ENCODE assay signal across 10 mouse cellular contexts in genomic region chr10:42504096-42504710, GRCm38 (mm10). TPM values are rescaled to one million over a fixed set of nuclear protein-coding genes. Genes with fewer than 3 reads are reported as not detected.
DNase-seq lines count a peak whose midpoint lies in the region; ATAC-seq and TF ChIP-seq lines count a peak whose summit lies in the region.
"Had no signal": no experiment of that assay in that cellular context is flagged by ENCODE, and none has a peak within 500 bp of the region (broad histone marks: within the 10 kb centered on the region; RNA-seq: fewer than 3 reads in every experiment).

No protein-coding gene starts in this region.

- 90% methylated on average over 10 of the region's 10 CpGs for WGBS in embryonic facial prominence, embryonic 13.5 days
- WGBS in embryonic facial prominence, embryonic 10.5 days, result 89% methylated on average over 10 of the region's 10 CpGs
- 76% methylated on average over 10 of the region's 10 CpGs for WGBS in lung, embryonic 14.5 days
- WGBS in midbrain, embryonic 11.5 days, result 92% methylated on average over 10 of the region's 10 CpGs

- H3K4me2 ChIP-seq in embryonic facial prominence, embryonic 13.5 days, result peak overlapping the region; percentile 75; the same call in 1 of the 2 replicates
- peak overlapping the region; percentile 76 for H3K4me2 ChIP-seq in lung, embryonic 14.5 days
- H3K4me2 ChIP-seq in midbrain, embryonic 11.5 days, result no peak overlapping the region

- H3K9me3 ChIP-seq in embryonic facial prominence, embryonic 13.5 days, result no peaks in the 10 kb centered on the region
- H3K9me3 ChIP-seq in embryonic facial prominence, embryonic 10.5 days, result no peaks in the 10 kb centered on the region
- H3K9me3 ChIP-seq in lung, embryonic 14.5 days (ENCODE audit: low read depth, low read length), result no peaks in the 10 kb centered on the region
- no peaks in the 10 kb centered on the region for H3K9me3 ChIP-seq in midbrain, embryonic 11.5 days (ENCODE audit: control insufficient read depth, low read length)

- H3K4me1 ChIP-seq in embryonic facial prominence, embryonic 13.5 days, result peaks cover 2% of the 10 kb centered on the region; the same call in 1 of the 2 replicates
- H3K4me1 ChIP-seq in embryonic facial prominence, embryonic 10.5 days, result peaks cover 14% of the 10 kb centered on the region
- no peaks in the 10 kb centered on the region for H3K4me1 ChIP-seq in lung, embryonic 14.5 days (ENCODE audit: insufficient read depth)
- peaks cover 4% of the 10 kb centered on the region for H3K4me1 ChIP-seq in midbrain, embryonic 11.5 days (ENCODE audit: control insufficient read depth, insufficient read depth, low read length)

- no peak overlapping the region for H3K9ac ChIP-seq in embryonic facial prominence, embryonic 13.5 days
- no peak overlapping the region for H3K9ac ChIP-seq in lung, embryonic 14.5 days
- no peak overlapping the region for H3K9ac ChIP-seq in midbrain, embryonic 11.5 days (ENCODE audit: low read length)

- H3K36me3 ChIP-seq in embryonic facial prominence, embryonic 13.5 days, result peaks cover 17% of the 10 kb centered on the region
- H3K36me3 ChIP-seq in embryonic facial prominence, embryonic 10.5 days (replicated peaks), result peaks cover 30% of the 10 kb centered on the region
- peaks cover 21% of the 10 kb centered on the region; the same call in 1 of the 2 replicates for H3K36me3 ChIP-seq in lung, embryonic 14.5 days (ENCODE audit: insufficient read depth)
- peaks cover 5% of the 10 kb centered on the region; the same call in 1 of the 2 replicates for H3K36me3 ChIP-seq in splenic B cell, adult 2 months (ENCODE audit: control insufficient read depth, insufficient read depth, low read length, poor library complexity, severe bottlenecking)
- H3K36me3 ChIP-seq in midbrain, embryonic 11.5 days (ENCODE audit: control insufficient read depth, insufficient read depth, low read length), result no peaks in the 10 kb centered on the region; the same call in 1 of the 2 replicates

- no peak for DNase-seq in embryonic facial prominence, embryonic 10.5 days (ENCODE audit: low spot score)
- DNase-seq in lung, embryonic 14.5 days, result no peak
- no peak for DNase-seq in lung, postnatal 4 days
- DNase-seq in liver, result peak; percentile 33
- peak; percentile 43 for DNase-seq in splenic B cell, adult 2 months (ENCODE audit: low read depth, low spot score)
- DNase-seq in midbrain, embryonic 11.5 days (ENCODE audit: low spot score, missing footprints), result no peak
- DNase-seq: gastrocnemius, postnatal 14 days; left cerebral cortex, postnatal 4 days had no signal

- H3K27me3 ChIP-seq in embryonic facial prominence, embryonic 13.5 days, result no peaks in the 10 kb centered on the region
- no peaks in the 10 kb centered on the region for H3K27me3 ChIP-seq in embryonic facial prominence, embryonic 10.5 days (replicated peaks; ENCODE audit: low read depth, poor library complexity, severe bottlenecking)
- H3K27me3 ChIP-seq in lung, embryonic 14.5 days (ENCODE audit: insufficient read depth, low read length), result no peaks in the 10 kb centered on the region
- H3K27me3 ChIP-seq in splenic B cell, adult 2 months (ENCODE audit: control insufficient read depth, insufficient read depth, low read length, poor library complexity, severe bottlenecking), result no peaks in the 10 kb centered on the region
- H3K27me3 ChIP-seq in midbrain, embryonic 11.5 days (ENCODE audit: control insufficient read depth, insufficient read depth, low read length), result no peaks in the 10 kb centered on the region

- no peak overlapping the region for H3K27ac ChIP-seq in embryonic facial prominence, embryonic 13.5 days
- no peak overlapping the region for H3K27ac ChIP-seq in embryonic facial prominence, embryonic 10.5 days (replicated peaks)
- H3K27ac ChIP-seq in lung, embryonic 14.5 days (ENCODE audit: low read depth), result no peak overlapping the region
- H3K27ac ChIP-seq in midbrain, embryonic 11.5 days (ENCODE audit: low read depth, low read length), result no peak overlapping the region

- ATAC-seq in embryonic facial prominence, embryonic 13.5 days (ENCODE audit: insufficient number of reproducible peaks, insufficient read depth, low FRiP score, low TSS enrichment, low read depth), result no peak
- ATAC-seq in lung, embryonic 14.5 days (ENCODE audit: insufficient read depth), result no peak
- ATAC-seq in midbrain, embryonic 11.5 days (ENCODE audit: low FRiP score), result no peak
- no peak for ATAC-seq in megakaryocyte-erythroid progenitor cell, adult 5-6 weeks (replicated peaks; ENCODE audit: low FRiP score, low TSS enrichment, poor library complexity, severe bottlenecking)

- H3K4me3 ChIP-seq in embryonic facial prominence, embryonic 13.5 days, result no peak overlapping the region
- H3K4me3 ChIP-seq in embryonic facial prominence, embryonic 10.5 days, result no peak overlapping the region
- H3K4me3 ChIP-seq in lung, embryonic 14.5 days (ENCODE audit: low read depth, low read length), result peak overlapping the region; percentile 89; the same call in 1 of the 2 replicates
- no peak overlapping the region for H3K4me3 ChIP-seq in midbrain, embryonic 11.5 days (ENCODE audit: low read depth, low read length)

- TF ChIP-seq CTCF in lung, embryonic 14.5 days (IDR thresholded peaks at IDR 0.05; ENCODE audit: low read depth), result no peak

RNA-seq across cellular contexts. Expression of gene Snx3, which starts 2.4 kb away (rescaled TPM):
- polyA plus RNA-seq in embryonic facial prominence, embryonic 13.5 days (2015; fragmentation: Nextera tagmentation; extraction: Ambion mirVana), result 307 and 355 TPM in 2 replicates
- polyA plus RNA-seq in embryonic facial prominence, embryonic 10.5 days (2016; fragmentation: Nextera tagmentation; extraction: Ambion mirVana), result 223 and 232 TPM in 2 replicates
- 367 and 368 TPM in 2 replicates for polyA plus RNA-seq in lung, embryonic 14.5 days (2014; fragmentation: Nextera tagmentation; extraction: Ambion mirVana)
- polyA plus RNA-seq in midbrain, embryonic 11.5 days (2014; fragmentation: Nextera tagmentation; extraction: Ambion mirVana), result 234 and 248 TPM in 2 replicates
- 281 and 293 TPM in 2 replicates for total RNA-seq in megakaryocyte-erythroid progenitor cell, adult 5-6 weeks (2014; fragmentation: Nextera tagmentation)
- total RNA-seq in megakaryocyte-erythroid progenitor cell, adult 5-6 weeks (2017), result 83.3 and 144 TPM in 2 replicates

RNA-seq across cellular contexts. Expression of gene Afg1l, which starts 25.8 kb away (rescaled TPM):
- 6.7 and 7.1 TPM in 2 replicates for polyA plus RNA-seq in embryonic facial prominence, embryonic 13.5 days (2015; fragmentation: Nextera tagmentation; extraction: Ambion mirVana)
- 4.7 and 5.0 TPM in 2 replicates for polyA plus RNA-seq in embryonic facial prominence, embryonic 10.5 days (2016; fragmentation: Nextera tagmentation; extraction: Ambion mirVana)
- polyA plus RNA-seq in lung, embryonic 14.5 days (2014; fragmentation: Nextera tagmentation; extraction: Ambion mirVana), result 7.7 and 8.2 TPM in 2 replicates
- 4.6 and 5.6 TPM in 2 replicates for polyA plus RNA-seq in midbrain, embryonic 11.5 days (2014; fragmentation: Nextera tagmentation; extraction: Ambion mirVana)
- 3.4 and 5.9 TPM in 2 replicates for total RNA-seq in megakaryocyte-erythroid progenitor cell, adult 5-6 weeks (2014; fragmentation: Nextera tagmentation)
- total RNA-seq in megakaryocyte-erythroid progenitor cell, adult 5-6 weeks (2017), result 5.0 and 8.9 TPM in 2 replicates

Comparison
In these comparisons a context has a peak if more than half of its experiments do, and no peak if none do; other contexts are left out.
1. DNase-seq: peak in liver (single experiment) and splenic B cell, adult 2 months (single experiment); none in embryonic facial prominence, embryonic 10.5 days (single experiment), lung, embryonic 14.5 days (single experiment), lung, postnatal 4 days (0 of 2) and midbrain, embryonic 11.5 days (single experiment).